Mouse (Mus musculus) limb, embryonic 10.5 days (tissue): ENCODE data around the gene Insm1. TPM values are rescaled to one million over a fixed set of nuclear protein-coding genes. Genes with fewer than 3 reads are reported as not detected.
A peak's percentile ranks its signal among the peaks of the same experiment; 100 is the strongest.

ENCODE experiments used
- DNase-seq: peaks from one replicate; pipeline ENCODE4 v3.0.0-alpha.2; 2017; ENCODE audit warnings: low spot score
- H3K27ac ChIP-seq: fragments of 300-500 bp; sonication (generic); 2 replicates; pipeline ENCODE4 v1.5.1; 2016; ENCODE audit warnings: mild to moderate bottlenecking
- H3K27me3 ChIP-seq: fragments of 300-500 bp; sonication (generic); 2 replicates; pipeline ENCODE4 v1.6.1; 2016; ENCODE audit warnings: low read depth, mild to moderate bottlenecking; ENCODE audit not compliant: poor library complexity, severe bottlenecking
- H3K36me3 ChIP-seq: fragments of 300-500 bp; sonication (generic); 2 replicates; pipeline ENCODE4 v1.6.1; 2016; ENCODE audit warnings: mild to moderate bottlenecking, moderate library complexity
- H3K4me1 ChIP-seq: fragments of 300-500 bp; sonication (generic); 2 replicates; pipeline ENCODE4 v1.6.1; 2016
- H3K4me3 ChIP-seq: fragments of 300-500 bp; sonication (generic); 2 replicates; pipeline ENCODE4 v1.5.1; 2016; ENCODE audit warnings: mild to moderate bottlenecking, moderate library complexity
- H3K9me3 ChIP-seq: fragments of 300-500 bp; sonication (generic); replicated peaks from 2 replicates; pipeline ENCODE4 v1.6.1; 2016; ENCODE audit warnings: mild to moderate bottlenecking
- WGBS: fragments of 180-500 bp; shearing (Covaris S2); methylation state at CpG from one replicate; pipeline ENCODE4 v1.1.7; 2016; 5-methylcytosine and 5-hydroxymethylcytosine counted together
- polyA plus RNA-seq: library from polyadenylated mRNA; unstranded; fragments of >200 nt; fragmentation: Nextera tagmentation; extraction: Ambion mirVana; gene quantifications from 2 replicates; pipeline ENCODE4 v1.2.1, GENCODE M21; 2016

Gene Insm1
- polyA plus RNA-seq, result 0.06 TPM in 1 of 2 replicates, not detected in the other

GRCm38 (mm10) chr2:146221076-146221928 lies at the start of gene Insm1:
TSS of gene Insm1 (plus strand) at chr2:146221921.
- Histone ChIP-seq H3K27ac (peak within 1 kb of the TSS; percentile 81), H3K4me1 (peaks cover 56% of the 10 kb centered on the region), H3K36me3 (no peaks in the 10 kb centered on the region), H3K4me3 (peak within 1 kb of the TSS; percentile 64), H3K27me3 (peaks cover 100% of the 10 kb centered on the region), H3K9me3 (no peaks in the 10 kb centered on the region)
- WGBS, result under 1% methylated on average over 71 of the region's 86 CpGs
- DNase-seq, result peak; percentile 80

- H3K4me1 ChIP-seq, result no peaks in the 10 kb centered on the region
- H3K4me3 ChIP-seq, result no peak overlapping the region
- H3K9me3 ChIP-seq, result no peaks in the 10 kb centered on the region
- no peaks in the 10 kb centered on the region for H3K27me3 ChIP-seq
- H3K36me3 ChIP-seq, result no peaks in the 10 kb centered on the region
- WGBS, result 54% methylated on average over 4 of the region's 4 CpGs
- no peak for DNase-seq
- H3K27ac ChIP-seq, result no peak overlapping the region
Measured at GRCm38 (mm10) chr2:146172106-146172505, 49.6 kb upstream of the Insm1 start.

- Histone ChIP-seq H3K4me3 (no peak overlapping the region), H3K27ac (no peak overlapping the region), H3K27me3 (no peaks in the 10 kb centered on the region), H3K4me1 (no peaks in the 10 kb centered on the region), H3K9me3 (no peaks in the 10 kb centered on the region), H3K36me3 (no peaks in the 10 kb centered on the region)
- DNase-seq, result no peak
- 92% methylated on average over 7 of the region's 7 CpGs for WGBS
Measured at GRCm38 (mm10) chr2:146174173-146174572, 47.5 kb upstream of the Insm1 start.

GRCm38 (mm10) chr2:146178718-146179117 lies 43.0 kb upstream of the Insm1 start:
- no peak for DNase-seq
- H3K27ac ChIP-seq, result no peak overlapping the region
- WGBS, result 83% methylated on average over 1 of the region's 1 CpGs
- H3K9me3 ChIP-seq, result no peaks in the 10 kb centered on the region
- H3K4me3 ChIP-seq, result no peak overlapping the region
- no peaks in the 10 kb centered on the region; the same call in 1 of the 2 replicates for H3K27me3 ChIP-seq
- H3K36me3 ChIP-seq, result no peaks in the 10 kb centered on the region
- H3K4me1 ChIP-seq, result no peaks in the 10 kb centered on the region

- H3K4me1 ChIP-seq, result no peaks in the 10 kb centered on the region
- no peaks in the 10 kb centered on the region; the same call in 1 of the 2 replicates for H3K27me3 ChIP-seq
- no peaks in the 10 kb centered on the region for H3K9me3 ChIP-seq
- H3K36me3 ChIP-seq, result no peaks in the 10 kb centered on the region
- no peak overlapping the region for H3K27ac ChIP-seq
- no peak overlapping the region for H3K4me3 ChIP-seq
- 83% methylated on average over 24 of the region's 24 CpGs for WGBS
- DNase-seq, result no peak
Measured at GRCm38 (mm10) chr2:146183830-146184793, 37.6 kb upstream of the Insm1 start.

GRCm38 (mm10) chr2:146196126-146196525 lies 25.6 kb upstream of the Insm1 start:
- WGBS, result 95% methylated on average over 11 of the region's 11 CpGs
- H3K27ac ChIP-seq, result no peak overlapping the region
- H3K4me3 ChIP-seq, result no peak overlapping the region
- H3K27me3 ChIP-seq, result no peaks in the 10 kb centered on the region
- no peaks in the 10 kb centered on the region for H3K4me1 ChIP-seq
- H3K36me3 ChIP-seq, result no peaks in the 10 kb centered on the region
- DNase-seq, result no peak
- no peaks in the 10 kb centered on the region for H3K9me3 ChIP-seq

- Histone ChIP-seq H3K4me3 (no peak overlapping the region), H3K27me3 (no peaks in the 10 kb centered on the region), H3K27ac (no peak overlapping the region), H3K9me3 (no peaks in the 10 kb centered on the region), H3K4me1 (no peaks in the 10 kb centered on the region), H3K36me3 (no peaks in the 10 kb centered on the region)
- WGBS, result 81% methylated on average over 7 of the region's 7 CpGs
- DNase-seq, result no peak
Measured at GRCm38 (mm10) chr2:146197947-146198346, 23.8 kb upstream of the Insm1 start.

- no peak for DNase-seq
- H3K4me1 ChIP-seq, result peaks cover 4% of the 10 kb centered on the region; the same call in 1 of the 2 replicates
- no peak overlapping the region for H3K4me3 ChIP-seq
- WGBS, result 48% methylated on average over 4 of the region's 4 CpGs
- H3K9me3 ChIP-seq, result no peaks in the 10 kb centered on the region
- H3K27me3 ChIP-seq, result peaks cover 28% of the 10 kb centered on the region
- H3K36me3 ChIP-seq, result no peaks in the 10 kb centered on the region
- no peak overlapping the region for H3K27ac ChIP-seq
Measured at GRCm38 (mm10) chr2:146210968-146211367, 10.8 kb upstream of the Insm1 start.

GRCm38 (mm10) chr2:146214715-146215114 lies 7.0 kb upstream of the Insm1 start:
- 6% methylated on average over 9 of the region's 9 CpGs for WGBS
- peaks cover 65% of the 10 kb centered on the region for H3K27me3 ChIP-seq
- H3K4me1 ChIP-seq, result peaks cover 29% of the 10 kb centered on the region
- peak; percentile 60 for DNase-seq
- no peak overlapping the region for H3K27ac ChIP-seq
- H3K36me3 ChIP-seq, result no peaks in the 10 kb centered on the region
- no peaks in the 10 kb centered on the region for H3K9me3 ChIP-seq
- no peak overlapping the region for H3K4me3 ChIP-seq

- H3K36me3 ChIP-seq, result no peaks in the 10 kb centered on the region
- no peak for DNase-seq
- peaks cover 82% of the 10 kb centered on the region for H3K27me3 ChIP-seq
- H3K27ac ChIP-seq, result no peak overlapping the region
- peaks cover 38% of the 10 kb centered on the region for H3K4me1 ChIP-seq
- no peaks in the 10 kb centered on the region for H3K9me3 ChIP-seq
- 10% methylated on average over 14 of the region's 14 CpGs for WGBS
- no peak overlapping the region for H3K4me3 ChIP-seq
Measured at GRCm38 (mm10) chr2:146216111-146217064, 5.3 kb upstream of the Insm1 start.

GRCm38 (mm10) chr2:146217227-146217980 lies 4.3 kb upstream of the Insm1 start:
- H3K4me1 ChIP-seq, result peaks cover 49% of the 10 kb centered on the region
- H3K27ac ChIP-seq, result no peak overlapping the region
- H3K4me3 ChIP-seq, result peak overlapping the region; percentile 42
- peaks cover 92% of the 10 kb centered on the region for H3K27me3 ChIP-seq
- no peaks in the 10 kb centered on the region for H3K36me3 ChIP-seq
- DNase-seq, result peak; percentile 56
- no peaks in the 10 kb centered on the region for H3K9me3 ChIP-seq
- WGBS, result under 1% methylated on average over 16 of the region's 16 CpGs
